In genomic region chr4:99663710-99664109, GRCm38 (mm10) we compare ENCODE assay signal across 16 mouse cellular contexts. TPM values are rescaled to one million over a fixed set of nuclear protein-coding genes. Genes with fewer than 3 reads are reported as not detected.
DNase-seq lines count a peak whose midpoint lies in the region; ATAC-seq and TF ChIP-seq lines count a peak whose summit lies in the region.
"Had no signal": no experiment of that assay in that cellular context is flagged by ENCODE, and none has a peak within 500 bp of the region (broad histone marks: within the 10 kb centered on the region; RNA-seq: fewer than 3 reads in every experiment).

No protein-coding gene starts in this region.

- H3K4me3 ChIP-seq in ES-Bruce4 (ENCODE audit: low read depth, low read length): no peak overlapping the region
- H3K4me3 ChIP-seq: embryonic facial prominence, embryonic 13.5 days; forebrain, embryonic 10.5 days; left cerebral cortex, adult 2 months; neural tube, embryonic 12.5 days had no signal

- peak; percentile 62 for ATAC-seq in megakaryocyte progenitor cell, adult 5-6 weeks (replicated peaks; ENCODE audit: poor library complexity)

- TF ChIP-seq POLR2A in ES-Bruce4 (IDR thresholded peaks at IDR 0.05; ENCODE audit: insufficient read depth, low read length): no peak

- peak; percentile 9 for DNase-seq in kidney, postnatal 10 days
- no peak for DNase-seq in kidney, adult 18-20 months
- DNase-seq in ZHBTc4 (ENCODE audit: low read depth, low spot score): peak; percentile 89
- no peak for DNase-seq in urinary bladder, postnatal 10 days (ENCODE audit: low spot score)
- no peak for DNase-seq in yolk sac, embryonic 10.5 days (ENCODE audit: low spot score)
- DNase-seq in lung, postnatal 4 days: no peak
- DNase-seq: cerebellum, adult 2 months; lung, postnatal 10 days; spleen, adult 18-20 months had no signal

- no peak overlapping the region for H3K27ac ChIP-seq in ES-Bruce4 (ENCODE audit: insufficient read depth, low read length)
- H3K27ac ChIP-seq: embryonic facial prominence, embryonic 13.5 days; forebrain, embryonic 10.5 days; left cerebral cortex, adult 2 months; neural tube, embryonic 12.5 days had no signal

- no peaks in the 10 kb centered on the region for H3K36me3 ChIP-seq in ES-Bruce4 (ENCODE audit: control insufficient read depth, insufficient read depth, low read length, poor library complexity, severe bottlenecking)
- H3K36me3 ChIP-seq: embryonic facial prominence, embryonic 13.5 days; forebrain, embryonic 10.5 days; neural tube, embryonic 12.5 days had no signal

- peaks cover 3% of the 10 kb centered on the region for H3K4me1 ChIP-seq in ES-Bruce4 (ENCODE audit: control insufficient read depth, insufficient read depth, low read length)
- H3K4me1 ChIP-seq: neural tube, embryonic 12.5 days had no signal

- TF ChIP-seq EP300 in ES-Bruce4 (IDR thresholded peaks at IDR 0.05; ENCODE audit: insufficient read depth, low read depth, low read length): no peak

- no peaks in the 10 kb centered on the region for H3K9me3 ChIP-seq in ES-Bruce4 (replicated peaks; ENCODE audit: control insufficient read depth, insufficient read depth, low read length, poor library complexity, severe bottlenecking)
- H3K9me3 ChIP-seq: embryonic facial prominence, embryonic 13.5 days; forebrain, embryonic 10.5 days; neural tube, embryonic 12.5 days had no signal

- peaks cover 7% of the 10 kb centered on the region for H3K27me3 ChIP-seq in ES-Bruce4 (ENCODE audit: control insufficient read depth, insufficient read depth, low read length, poor library complexity, severe bottlenecking)

- no peak overlapping the region for H3K9ac ChIP-seq in ES-Bruce4 (ENCODE audit: low read depth, poor library complexity, severe bottlenecking)
- H3K9ac ChIP-seq: embryonic facial prominence, embryonic 13.5 days had no signal

- TF ChIP-seq CTCF in ES-Bruce4 (IDR thresholded peaks at IDR 0.05; ENCODE audit: low read depth, low read length): peak; percentile 67

RNA-seq across cellular contexts. Expression of gene Foxd3, which starts 7.6 kb away (rescaled TPM):
- 1.3 and 2.4 TPM in 2 replicates for polyA plus RNA-seq in ES-Bruce4 (2011; ENCODE audit: insufficient read depth, insufficient read length, low read depth, missing spikeins)
- not detected in 2 replicates for total RNA-seq in megakaryocyte progenitor cell, adult 5-6 weeks (2015)
- total RNA-seq in megakaryocyte progenitor cell, adult 5-6 weeks (2017): not detected in 2 replicates
- total RNA-seq: left cerebral cortex, adult 2 months; liver, adult 2 months had no signal
- polyA plus RNA-seq: liver, adult 2 months had no signal

RNA-seq across cellular contexts. Expression of gene Alg6, which starts 51.8 kb away (rescaled TPM):
- 49.4 and 49.5 TPM in 2 replicates for polyA plus RNA-seq in ES-Bruce4 (2011; ENCODE audit: insufficient read depth, insufficient read length, low read depth, missing spikeins)
- total RNA-seq in megakaryocyte progenitor cell, adult 5-6 weeks (2015): 19.3 and 27.1 TPM in 2 replicates
- total RNA-seq in megakaryocyte progenitor cell, adult 5-6 weeks (2017): 18.2 and 20.6 TPM in 2 replicates

Comparison
In these comparisons a context has a peak if more than half of its experiments do, and no peak if none do; other contexts are left out.
1. DNase-seq: peak in kidney, postnatal 10 days (single experiment) and ZHBTc4 (single experiment); none in kidney, adult 18-20 months (single experiment), urinary bladder, postnatal 10 days (single experiment), yolk sac, embryonic 10.5 days (single experiment) and lung, postnatal 4 days (0 of 2).